Mouse (Mus musculus) neural tube, embryonic 13.5 days (tissue): ENCODE data around the gene Pxmp2. TPM values are rescaled to one million over a fixed set of nuclear protein-coding genes. Genes with fewer than 3 reads are reported as not detected.

Experiments used
- ATAC-seq: fragments of 200-750 bp; cut with Nextera tagmentation; 2 replicates; pipeline ENCODE4 v1.8.0; 2017; ENCODE audit warnings: low read depth, mild to moderate bottlenecking, moderate TSS enrichment, moderate library complexity
- H3K27ac ChIP-seq: fragments of 300-500 bp; sonication (generic); replicated peaks from 2 replicates; pipeline ENCODE4 v1.5.1; 2015; ENCODE audit warnings: moderate library complexity, mild to moderate bottlenecking, inconsistent platforms
- H3K27me3 ChIP-seq: fragments of 300-500 bp; sonication (generic); 2 replicates; pipeline ENCODE4 v1.6.1; 2015; ENCODE audit warnings: mild to moderate bottlenecking, inconsistent platforms
- H3K36me3 ChIP-seq: fragments of 300-500 bp; sonication (generic); 2 replicates; pipeline ENCODE4 v1.6.1; 2015; ENCODE audit warnings: mild to moderate bottlenecking, inconsistent platforms
- H3K4me1 ChIP-seq: fragments of 300-500 bp; sonication (generic); replicated peaks from 2 replicates; pipeline ENCODE4 v1.6.1; 2015; ENCODE audit warnings: inconsistent platforms
- H3K4me2 ChIP-seq: fragments of 300-500 bp; sonication (generic); 2 replicates; pipeline ENCODE4 v1.6.1; 2015; ENCODE audit warnings: inconsistent platforms, mild to moderate bottlenecking, moderate library complexity
- H3K4me3 ChIP-seq: fragments of 300-500 bp; sonication (generic); 2 replicates; pipeline ENCODE4 v1.5.1; 2015; ENCODE audit warnings: mild to moderate bottlenecking, inconsistent platforms
- H3K9ac ChIP-seq: fragments of 300-500 bp; sonication (generic); 2 replicates; pipeline ENCODE4 v1.6.1; 2015; ENCODE audit warnings: moderate library complexity, mild to moderate bottlenecking, inconsistent platforms
- H3K9me3 ChIP-seq: fragments of 300-500 bp; sonication (generic); 2 replicates; pipeline ENCODE4 v1.6.1; 2016; ENCODE audit warnings: inconsistent platforms
- WGBS: fragments of 180-500 bp; shearing (Covaris S2); methylation state at CpG from one replicate; pipeline ENCODE4 v1.1.7; 2015; 5-methylcytosine and 5-hydroxymethylcytosine counted together
- polyA plus RNA-seq: library from polyadenylated mRNA; unstranded; fragments of >200 nt; fragmentation: Nextera tagmentation; extraction: Ambion mirVana; gene quantifications from 2 replicates; pipeline ENCODE4 v1.2.1, GENCODE M21; 2015

Pxmp2 gene
- polyA plus RNA-seq, 1 experiment from 2014 or later = 8.1 TPM

DNA sequence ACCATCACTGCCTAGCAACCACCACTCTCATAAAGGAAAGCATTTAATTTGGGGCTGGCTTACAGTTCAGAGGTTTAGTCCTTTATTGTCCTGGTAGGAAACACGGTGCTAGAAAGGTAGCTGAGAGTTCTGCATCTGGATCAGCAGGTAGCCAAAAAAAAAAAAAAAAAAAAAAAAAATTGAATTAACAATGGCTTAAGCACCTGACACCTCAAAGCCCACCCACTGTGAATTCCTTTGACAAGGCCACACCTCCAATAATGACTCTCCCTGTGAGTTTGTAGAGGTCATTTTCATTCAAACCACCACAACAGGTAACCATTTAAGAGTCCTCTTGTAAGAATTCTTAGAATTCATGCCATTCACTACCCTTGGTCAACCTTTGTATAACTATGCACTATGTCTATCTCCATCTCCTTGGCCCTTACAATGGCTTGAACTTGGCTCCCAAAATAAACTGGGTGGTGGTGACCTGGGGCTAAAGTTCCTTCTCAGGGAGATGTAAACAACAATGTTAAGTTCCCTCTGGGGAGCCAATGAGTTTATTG is 58.6 kb downstream of the Pxmp2 start:
- Histone ChIP-seq H3K36me3 (peaks cover 43% of the 10 kb centered on the region), H3K4me2 (no peak overlapping the region), H3K9me3 (no peaks in the 10 kb centered on the region), H3K27me3 (no peaks in the 10 kb centered on the region), H3K4me1 (peaks cover 17% of the 10 kb centered on the region), H3K9ac (no peak overlapping the region), H3K27ac (no peak overlapping the region), H3K4me3 (no peak overlapping the region)
- ATAC-seq = no peak
- 34% methylated on average over 1 of the region's 1 CpGs for WGBS

GRCm38 (mm10) chr5:110225056-110225455 is 60.9 kb downstream of the Pxmp2 start:
- 91% methylated on average over 3 of the region's 3 CpGs for WGBS

More at GRCm38 (mm10) chr5:110225056-110225455, 60.9 kb downstream of the Pxmp2 start:
- H3K4me2 ChIP-seq = no peak overlapping the region
- H3K4me1 ChIP-seq = peaks cover 4% of the 10 kb centered on the region
- no peak for ATAC-seq
- H3K9ac ChIP-seq = no peak overlapping the region
- H3K9me3 ChIP-seq = no peaks in the 10 kb centered on the region
- H3K27ac ChIP-seq = no peak overlapping the region
- H3K4me3 ChIP-seq = no peak overlapping the region
- H3K27me3 ChIP-seq = no peaks in the 10 kb centered on the region
- H3K36me3 ChIP-seq = peaks cover 67% of the 10 kb centered on the region

Other genes with a start within 250 kb of the Pxmp2 start
- 3.5 and 4.0 TPM in 2 replicates for gene Gm17655, start 213.7 kb downstream of the Pxmp2 start, polyA plus RNA-seq
- 0.32 and 0.73 TPM in 2 replicates for gene Gm35315, start 191.8 kb downstream of the Pxmp2 start, polyA plus RNA-seq
- 1.8 and 2.4 TPM in 2 replicates for gene Plcxd1, start 186.2 kb downstream of the Pxmp2 start, polyA plus RNA-seq
- 49.4 and 58.0 TPM in 2 replicates for gene Gtpbp6, start 178.0 kb downstream of the Pxmp2 start, polyA plus RNA-seq
- 11.8 and 12.5 TPM in 2 replicates for gene Zfp605, start 176.1 kb downstream of the Pxmp2 start, polyA plus RNA-seq
- gene Chfr, start 150.3 kb downstream of the Pxmp2 start, polyA plus RNA-seq = 99.2 and 102 TPM in 2 replicates
- gene Golga3, start 109.5 kb downstream of the Pxmp2 start, polyA plus RNA-seq = 20.0 and 20.5 TPM in 2 replicates
- 23.8 and 24.3 TPM in 2 replicates for gene Ankle2, start 55.2 kb downstream of the Pxmp2 start, polyA plus RNA-seq
- gene Pgam5, start 16.3 kb downstream of the Pxmp2 start, polyA plus RNA-seq = 82.1 and 92.5 TPM in 2 replicates
- 6.1 and 8.1 TPM in 2 replicates for gene Pole, start 120 bp upstream of the Pxmp2 start, polyA plus RNA-seq
- 5.8 and 6.0 TPM in 2 replicates for gene P2rx2, start 57.0 kb upstream of the Pxmp2 start, polyA plus RNA-seq
- not detected in 2 replicates for gene Lrcol1, start 58.5 kb upstream of the Pxmp2 start, polyA plus RNA-seq
- gene Fbrsl1, start 162.3 kb upstream of the Pxmp2 start, polyA plus RNA-seq = 25.5 and 29.0 TPM in 2 replicates